Mouse (Mus musculus) heart, postnatal 4 days (tissue): ENCODE data around the gene Rnpep. TPM values are rescaled to one million over a fixed set of nuclear protein-coding genes. Genes with fewer than 3 reads are reported as not detected.
A peak's percentile ranks its signal among the peaks of the same experiment; 100 is the strongest.

ENCODE experiments used
- DNase-seq: peaks from one replicate; pipeline ENCODE4 v3.0.0; 2021
- total RNA-seq, 2 experiments: library from RNA; stranded (reverse); gene quantifications; 2 replicates each; pipeline ENCODE4 v1.2.3; 2021

The Rnpep gene
- total RNA-seq, result 10 to 100 TPM; 18.9 to 23.3 TPM

DNA sequence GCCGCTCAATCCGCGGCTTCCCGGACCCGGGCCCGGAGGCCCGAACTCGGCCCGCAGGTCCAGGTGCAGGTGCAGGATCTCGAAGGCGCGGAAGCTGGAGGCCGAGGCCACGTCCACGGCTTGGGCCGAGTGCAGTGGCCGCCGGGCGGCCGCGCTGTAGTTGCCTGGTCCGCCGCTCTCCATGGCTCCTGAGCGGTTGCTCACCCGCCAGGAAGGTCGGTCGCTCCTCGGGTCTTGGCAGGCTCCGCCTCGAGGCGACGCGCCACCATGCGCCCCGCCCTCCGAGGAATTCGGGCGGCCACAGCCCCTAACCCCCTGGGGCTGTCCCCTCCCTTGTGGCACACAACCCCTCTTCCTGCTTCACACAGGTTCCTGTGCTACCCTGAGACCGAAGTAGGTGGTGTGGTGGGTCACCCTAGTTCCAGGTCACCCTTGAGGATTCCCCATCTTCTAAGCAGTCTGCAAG lies at the start of gene Rnpep:
Gene Rnpep, minus strand, starts transcription at position 259 of the 466 bp plus-strand sequence.
- peak; percentile 78 for DNase-seq

DNA sequence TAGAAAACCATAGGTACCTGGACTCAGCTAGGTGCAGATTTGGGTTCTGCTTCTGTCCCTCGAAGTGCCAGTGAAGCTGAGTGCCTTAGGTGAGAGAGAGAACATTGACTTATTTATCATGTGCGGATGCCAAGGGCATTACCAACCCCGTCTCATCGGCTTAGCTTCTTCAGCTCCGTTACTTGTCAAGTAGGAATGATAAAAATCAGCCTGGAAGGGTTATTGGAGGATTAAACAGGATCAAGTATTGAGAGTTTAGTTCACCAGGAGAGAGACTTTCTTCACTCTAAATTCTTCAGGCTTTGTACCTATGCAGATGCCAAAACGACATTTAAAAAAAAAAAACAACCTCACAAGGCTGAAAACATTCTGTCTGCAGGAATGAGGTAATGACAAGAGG lies 46.7 kb upstream of the Rnpep start:
- no peak for DNase-seq

DNA sequence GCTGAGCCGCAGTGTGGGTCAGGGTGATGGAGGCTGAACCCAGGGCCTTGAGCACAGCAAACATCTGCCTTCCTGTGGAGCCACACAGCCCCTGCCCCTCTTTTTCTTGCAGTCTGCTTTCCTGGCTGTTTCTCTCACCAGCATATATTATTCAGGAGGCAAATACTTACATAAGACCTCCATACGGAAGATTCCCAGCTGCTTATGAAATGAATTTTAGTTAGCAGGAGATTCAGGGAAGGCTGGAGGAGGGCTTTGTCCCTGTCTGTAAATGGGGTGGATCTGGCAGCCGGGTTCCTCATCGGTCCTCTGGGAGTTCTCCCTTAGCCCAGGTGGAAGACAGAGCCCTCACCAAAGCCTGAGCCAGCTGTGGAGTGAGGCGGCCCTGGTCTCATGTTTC lies 44.5 kb upstream of the Rnpep start:
- no peak for DNase-seq

DNA sequence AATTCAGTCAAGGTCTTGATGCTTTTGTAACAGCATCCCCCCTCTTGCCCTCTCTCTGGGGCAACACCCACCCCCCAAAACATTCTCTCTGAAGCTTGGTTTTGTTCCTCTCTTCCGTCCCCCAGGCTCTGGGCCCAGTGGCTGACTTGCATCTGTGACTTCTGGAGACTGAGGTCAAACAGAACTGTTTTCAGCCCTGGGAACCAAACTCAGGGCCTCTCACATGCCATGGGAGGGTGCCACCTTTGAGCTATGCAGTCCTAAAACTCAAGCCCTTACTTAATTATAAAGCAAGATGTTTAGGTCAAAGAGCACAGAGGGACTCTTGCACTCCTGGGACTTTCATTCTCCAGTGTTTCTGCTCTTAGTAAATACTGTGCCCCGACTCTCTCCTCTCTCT lies 42.0 kb upstream of the Rnpep start:
- DNase-seq, result no peak

DNA sequence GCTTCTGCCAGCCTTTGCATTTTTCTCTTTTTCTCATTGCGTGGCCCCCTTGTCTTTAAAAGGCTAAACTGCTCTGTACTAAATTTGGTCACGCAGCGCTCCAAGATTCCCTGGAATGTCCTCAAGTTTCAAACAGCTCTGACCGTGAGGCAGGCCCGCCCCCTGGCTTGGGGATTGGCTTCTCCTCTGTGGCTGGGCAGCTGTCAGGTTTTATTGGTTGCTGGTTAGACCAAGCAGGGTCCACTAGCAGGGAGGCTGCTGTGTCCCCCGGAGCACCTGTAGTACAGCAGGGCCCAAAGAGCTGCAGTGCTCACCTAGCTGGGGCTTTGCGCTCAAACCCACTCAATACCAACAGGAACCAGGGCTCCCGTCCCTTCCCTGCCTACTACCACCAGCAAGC lies 40.7 kb upstream of the Rnpep start, which contains the start of gene Lmod1:
Gene Lmod1, plus strand, starts transcription at position 237 of the 400 bp plus-strand sequence.
- peak; percentile 61 for DNase-seq

DNA sequence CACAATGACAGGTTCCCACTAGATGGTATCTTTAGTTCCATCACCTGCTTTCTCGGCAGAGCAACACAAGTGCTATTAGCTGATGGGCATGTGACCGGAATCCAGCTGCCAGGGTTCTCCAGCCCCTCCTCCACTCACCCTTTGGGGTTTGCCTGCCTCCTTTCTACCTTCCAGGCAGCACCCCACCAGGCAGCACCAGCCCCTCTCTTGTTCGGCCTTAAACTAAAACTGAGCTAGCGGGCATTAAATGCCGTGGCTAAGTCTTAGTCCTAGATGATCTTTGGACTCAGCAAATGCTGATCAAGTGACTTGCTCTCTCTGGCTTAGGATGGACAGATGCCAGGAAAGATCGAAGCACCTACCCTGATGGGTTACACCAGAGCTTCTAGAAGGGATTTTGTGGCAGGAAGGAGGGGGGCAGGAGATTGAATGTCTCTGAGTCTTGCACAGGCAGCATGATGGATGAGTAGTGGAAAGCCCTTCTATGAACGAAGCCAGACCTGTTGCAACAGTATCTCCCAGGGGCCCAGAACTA lies 39.5 kb upstream of the Rnpep start:
- DNase-seq, result no peak

DNA sequence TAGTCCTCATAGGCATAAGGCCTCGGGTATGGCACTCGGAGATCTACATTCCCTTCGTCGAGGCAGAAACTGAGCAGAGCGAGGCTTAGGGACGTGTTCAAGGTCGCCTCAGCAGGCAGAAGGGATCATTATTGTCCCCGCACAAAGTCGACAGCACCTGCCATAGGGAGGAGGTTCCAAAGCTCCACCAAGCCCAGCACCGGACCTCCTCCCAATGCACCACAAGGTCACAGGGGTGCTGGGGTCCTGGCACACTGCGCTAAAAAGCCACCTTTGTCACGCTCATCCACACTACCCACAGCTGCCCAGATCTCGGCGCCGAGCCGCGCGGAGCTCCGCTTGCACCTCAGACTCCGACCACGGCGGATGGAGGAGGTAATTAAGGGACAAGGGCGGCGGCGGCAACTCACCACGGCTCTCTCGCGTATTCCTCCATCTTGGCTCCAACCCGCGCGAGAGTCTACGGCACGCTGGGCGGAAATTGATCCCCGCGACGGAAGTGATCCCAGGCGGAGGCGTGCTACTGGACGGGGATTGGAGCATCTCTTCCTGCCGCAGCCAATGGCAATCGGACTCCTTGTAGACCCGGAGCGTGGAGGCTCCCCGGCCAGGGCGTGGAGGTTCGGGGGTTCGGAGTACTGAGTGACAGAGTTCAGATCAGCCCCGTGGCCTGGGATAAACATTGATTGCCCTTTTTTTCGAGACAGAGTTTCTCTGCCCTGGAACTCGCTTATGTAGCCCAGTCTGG lies 29.6 kb upstream of the Rnpep start, which contains the start of gene Timm17a:
Gene Timm17a, minus strand, starts transcription at position 495 of the 748 bp plus-strand sequence.
- peak; percentile 95 for DNase-seq

DNA sequence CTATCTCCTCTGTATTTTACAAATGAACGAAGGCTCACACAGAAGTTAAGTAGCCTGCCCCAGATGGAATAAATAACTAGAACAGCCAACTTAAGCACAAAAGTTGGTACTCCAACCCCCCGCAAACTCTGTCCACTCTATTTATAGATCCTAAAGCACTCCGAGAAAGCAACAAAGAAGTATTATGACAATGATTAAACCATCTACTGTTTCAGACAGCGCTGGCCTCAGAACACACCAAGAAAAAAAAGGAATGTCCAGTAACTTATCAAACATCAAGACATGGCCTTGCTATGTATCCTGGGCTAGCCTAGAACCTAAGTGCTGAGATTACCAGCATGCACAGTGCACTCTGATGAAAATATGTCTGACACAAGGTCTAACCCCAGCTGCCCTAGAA lies 28.3 kb upstream of the Rnpep start:
- DNase-seq, result no peak

DNA sequence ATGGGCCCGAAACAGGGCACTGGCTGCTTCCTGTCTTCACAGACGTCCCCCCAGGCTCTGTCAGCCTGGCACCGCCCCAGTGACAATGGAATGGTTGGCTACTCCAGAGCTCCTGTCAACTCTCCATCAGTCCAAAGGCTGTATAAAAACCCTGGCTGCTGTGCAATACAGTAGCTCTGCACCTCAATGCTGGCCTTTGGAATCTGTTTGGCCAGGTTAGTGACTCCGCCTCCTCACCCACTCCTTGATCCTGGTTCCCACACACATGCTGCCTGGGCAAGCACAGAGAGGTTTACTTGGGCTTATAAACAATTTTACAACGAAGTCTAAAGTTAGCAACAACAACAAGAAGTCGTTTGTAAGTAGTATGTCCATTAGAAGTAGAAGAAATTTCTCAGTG lies 27.5 kb upstream of the Rnpep start:
- DNase-seq, result no peak

DNA sequence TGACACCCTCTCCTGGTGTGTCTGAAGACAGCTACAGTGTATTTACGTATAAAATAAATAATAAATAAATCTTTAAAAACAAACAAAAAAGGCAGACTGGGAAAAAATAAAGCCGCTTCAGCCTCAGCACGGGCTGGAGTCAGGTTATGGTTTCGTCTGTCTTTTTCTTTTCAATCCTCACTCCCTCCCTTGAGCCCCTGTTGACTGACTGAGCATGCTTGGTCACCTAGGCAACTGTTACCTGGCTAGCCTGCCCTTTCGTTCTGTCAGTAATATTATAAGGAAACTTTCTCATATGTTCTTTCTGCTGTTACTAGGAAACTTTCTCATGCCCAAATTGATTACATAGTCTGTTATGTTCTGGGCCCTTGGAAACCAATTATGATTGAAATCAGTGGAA lies 7.0 kb upstream of the Rnpep start:
- no peak for DNase-seq

DNA sequence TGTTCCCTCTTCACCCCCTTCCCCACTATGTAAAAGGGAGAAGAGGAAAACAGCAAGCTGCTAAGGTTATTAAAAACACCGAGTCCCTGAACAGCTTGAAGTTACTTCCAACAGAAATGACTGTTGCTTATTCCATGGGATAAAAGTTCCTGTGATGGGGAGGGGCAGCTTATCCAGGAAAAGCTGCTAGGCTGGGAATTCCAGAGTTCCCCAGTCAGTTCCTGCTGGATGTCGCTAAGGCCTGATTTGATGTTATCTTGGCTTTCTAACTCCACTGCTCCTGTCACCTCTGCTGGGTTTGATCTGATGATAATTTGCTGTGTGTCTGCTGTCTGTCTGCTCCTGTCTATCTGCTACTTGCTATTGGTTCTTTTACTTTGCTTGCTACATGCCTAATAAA lies 2.4 kb upstream of the Rnpep start:
- DNase-seq, result no peak

DNA sequence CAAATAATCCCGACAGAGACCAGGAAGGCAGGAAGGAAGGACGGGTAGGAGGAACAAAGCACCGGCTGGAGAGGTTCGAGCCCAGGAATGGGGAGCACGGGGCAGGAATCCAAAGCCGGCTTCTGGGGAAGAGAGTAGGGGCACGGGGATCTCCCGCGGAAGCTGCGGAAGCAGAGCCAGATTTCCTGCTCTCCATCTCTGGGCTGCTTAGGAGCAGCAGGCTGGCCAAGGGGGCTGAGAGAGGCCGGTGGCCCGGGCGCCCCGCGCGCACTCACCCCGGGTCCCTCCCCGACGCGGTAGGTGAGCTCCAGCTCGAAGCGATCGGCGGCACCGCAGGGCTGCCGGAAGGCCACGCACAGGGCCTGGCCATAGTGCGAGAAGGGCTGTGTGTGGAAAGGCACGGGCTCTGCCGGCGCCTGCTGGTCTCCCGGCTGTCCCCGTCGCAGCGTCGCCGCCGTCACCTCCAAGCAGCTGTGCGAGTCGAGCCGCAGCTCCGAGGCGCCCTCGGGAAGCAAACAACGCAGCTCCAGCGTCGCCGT lies 528 bp downstream of the Rnpep start:
- peak; percentile 47 for DNase-seq

DNA sequence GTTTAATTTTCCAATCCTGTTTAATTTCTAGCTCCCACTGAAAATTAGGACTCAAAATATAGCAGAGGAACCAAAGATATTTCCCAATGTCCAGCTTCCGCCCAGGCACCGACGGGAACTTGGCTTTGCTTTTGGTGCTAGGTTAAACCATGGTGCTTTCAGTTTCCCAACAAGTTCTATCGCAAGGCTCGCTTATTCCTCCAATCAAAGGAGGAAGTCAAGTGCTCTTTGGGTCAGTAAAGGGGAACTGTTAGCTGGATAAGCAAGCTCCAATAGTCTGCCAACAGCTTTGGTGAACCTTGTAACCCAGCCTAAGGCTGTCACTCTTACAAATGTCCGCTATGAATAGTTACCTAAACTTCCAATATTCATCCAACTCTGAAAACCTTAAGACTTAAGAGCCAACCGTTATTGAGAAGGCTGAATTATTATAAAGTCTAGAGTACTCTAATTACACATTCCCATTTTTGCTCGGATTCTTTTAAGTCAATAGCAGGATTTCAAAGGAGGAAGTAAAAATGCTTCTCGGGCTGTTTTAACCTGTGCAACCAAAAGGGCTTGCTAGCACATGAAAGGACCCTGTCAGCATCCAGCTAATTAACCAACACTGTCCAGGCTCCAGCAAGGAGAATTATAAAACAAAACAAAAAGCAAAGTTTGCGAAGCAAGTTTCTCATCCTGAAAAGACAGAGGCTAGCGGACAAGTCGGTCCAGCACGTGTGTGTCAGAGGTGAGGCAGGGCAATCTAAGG lies 1.2 kb downstream of the Rnpep start:
- DNase-seq, result no peak

DNA sequence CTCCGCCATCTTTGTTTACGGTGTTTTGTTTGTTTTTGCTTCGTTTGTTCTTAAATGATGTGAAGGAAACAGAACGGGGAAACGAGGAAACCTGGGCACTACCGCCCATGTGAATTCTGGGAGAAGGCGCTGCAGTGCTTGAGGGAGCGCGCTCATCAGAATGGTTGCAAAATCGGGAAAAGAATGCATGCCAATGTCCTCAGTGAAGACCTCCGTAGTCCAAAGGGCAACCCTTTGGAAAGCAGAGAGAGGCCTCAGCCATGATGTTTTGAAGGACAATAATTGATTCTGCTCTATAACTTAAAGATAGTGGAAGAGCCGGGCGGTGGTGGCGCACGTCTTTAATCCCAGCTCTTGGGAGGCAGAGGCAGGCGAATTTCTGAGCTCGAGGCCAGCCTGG lies 2.0 kb downstream of the Rnpep start:
- no peak for DNase-seq

DNA sequence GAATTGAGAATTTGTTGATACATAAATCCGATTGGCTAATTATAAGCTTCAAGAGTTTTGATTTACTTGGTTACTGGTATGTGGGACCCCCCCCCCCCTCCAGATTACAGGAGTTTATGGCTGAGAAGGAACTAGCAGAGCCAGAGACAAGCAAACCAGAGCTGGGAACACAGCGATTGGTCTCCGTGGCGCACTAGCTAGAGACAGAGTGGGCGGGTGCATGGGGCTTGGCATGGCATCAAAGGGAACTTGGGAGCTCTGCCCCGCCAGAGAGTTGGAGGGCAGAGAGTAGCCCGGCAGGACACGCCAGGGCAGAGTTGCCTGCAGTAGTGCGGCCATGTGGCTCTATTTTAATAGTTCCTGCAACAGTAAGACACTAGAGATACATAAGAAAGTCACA lies 3.2 kb downstream of the Rnpep start:
- peak; percentile 81 for DNase-seq

DNA sequence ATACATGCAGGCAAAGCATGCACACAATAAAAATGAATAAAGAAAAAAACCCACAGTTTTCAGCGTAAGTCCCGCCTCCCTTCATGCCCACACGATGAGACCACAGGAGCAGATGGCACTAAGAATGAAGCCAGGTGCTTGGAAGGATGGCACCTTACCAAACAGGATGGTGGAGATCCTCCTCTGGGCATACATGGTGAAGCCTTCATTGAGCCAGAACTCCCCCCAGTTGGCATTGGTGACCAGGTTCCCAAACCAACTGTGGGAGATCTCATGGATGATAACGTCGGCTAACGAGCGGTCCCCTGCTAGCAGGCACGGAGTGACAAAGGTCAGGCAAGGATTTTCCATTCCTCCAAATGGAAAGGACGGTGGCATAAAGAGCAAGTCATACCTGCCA lies 12.5 kb downstream of the Rnpep start:
- DNase-seq, result no peak

DNA sequence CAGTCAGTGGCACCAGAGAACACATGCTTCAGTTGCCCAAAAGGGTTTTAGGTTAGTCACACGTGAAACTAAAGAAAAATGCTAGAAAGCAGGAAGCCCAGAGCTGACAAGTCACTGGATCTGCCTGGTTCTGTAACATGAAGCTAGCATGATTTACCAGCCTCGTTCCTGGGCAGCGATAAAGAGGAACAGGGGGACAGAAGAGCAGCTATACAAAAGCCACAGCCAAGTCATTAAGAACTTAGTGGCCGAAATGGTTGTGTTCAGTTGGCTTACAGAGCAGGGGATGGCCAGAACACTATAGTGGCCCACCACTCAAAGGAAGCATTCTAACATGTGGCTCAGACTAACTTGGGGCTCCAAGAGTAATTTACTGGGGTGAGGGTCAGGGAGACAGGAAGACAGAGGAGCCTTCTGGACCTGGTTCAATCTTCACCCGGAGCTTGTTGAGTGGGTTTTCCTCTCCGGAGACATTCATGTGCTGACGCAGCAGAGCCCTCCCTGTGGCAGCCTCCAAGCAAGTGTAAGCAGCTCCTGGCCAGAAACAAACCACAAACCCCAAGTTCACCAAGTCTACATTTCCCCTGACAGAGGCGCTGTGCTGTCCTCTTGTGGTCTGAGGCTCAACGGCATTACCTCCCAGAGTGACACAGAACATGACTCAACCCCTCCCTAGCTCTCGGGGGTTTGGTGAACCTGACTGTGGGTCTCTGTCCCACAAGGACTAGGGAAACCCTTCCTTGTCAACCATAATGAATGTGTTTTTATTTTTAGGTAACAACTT lies 16.0 kb downstream of the Rnpep start:
- DNase-seq, result no peak

DNA sequence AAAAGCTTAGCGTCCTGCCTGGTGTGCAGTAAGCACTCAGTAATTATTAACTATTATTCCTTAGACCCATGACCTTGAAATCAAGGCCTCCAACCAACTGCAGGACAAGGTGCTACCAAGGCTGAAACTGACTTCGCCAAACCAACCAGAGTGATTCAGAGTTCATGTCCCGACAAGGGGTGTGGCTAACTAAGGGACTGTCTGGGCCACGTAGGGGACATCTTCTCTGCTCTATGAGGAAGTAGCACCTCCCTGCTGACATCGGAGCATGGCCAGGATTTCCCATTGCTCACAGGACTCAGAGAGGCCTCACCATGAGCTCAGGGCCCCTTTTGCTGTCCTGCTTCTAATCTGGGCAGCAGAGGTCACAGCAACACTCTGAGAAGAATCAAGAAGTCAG lies 18.1 kb downstream of the Rnpep start:
- no peak for DNase-seq

DNA sequence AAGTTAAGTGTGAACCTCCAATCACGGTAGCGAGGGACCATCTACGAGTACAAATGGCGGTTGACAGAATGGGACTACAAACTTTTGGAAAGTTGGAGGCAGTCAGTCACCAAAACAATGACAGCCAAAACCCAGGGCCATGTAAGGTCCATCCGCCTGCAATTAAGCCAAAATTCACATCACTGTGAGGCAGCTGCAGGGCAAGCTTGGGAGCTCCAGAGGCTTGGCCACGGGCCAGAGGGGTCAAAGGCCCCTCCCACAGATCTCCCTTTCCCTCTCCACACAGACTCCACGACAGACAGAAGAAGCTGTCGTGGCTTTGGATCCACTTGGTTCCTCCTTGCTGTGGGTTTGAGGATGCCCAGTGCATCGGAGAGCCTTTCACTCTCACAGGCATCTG lies 20.6 kb downstream of the Rnpep start:
- no peak for DNase-seq

DNA sequence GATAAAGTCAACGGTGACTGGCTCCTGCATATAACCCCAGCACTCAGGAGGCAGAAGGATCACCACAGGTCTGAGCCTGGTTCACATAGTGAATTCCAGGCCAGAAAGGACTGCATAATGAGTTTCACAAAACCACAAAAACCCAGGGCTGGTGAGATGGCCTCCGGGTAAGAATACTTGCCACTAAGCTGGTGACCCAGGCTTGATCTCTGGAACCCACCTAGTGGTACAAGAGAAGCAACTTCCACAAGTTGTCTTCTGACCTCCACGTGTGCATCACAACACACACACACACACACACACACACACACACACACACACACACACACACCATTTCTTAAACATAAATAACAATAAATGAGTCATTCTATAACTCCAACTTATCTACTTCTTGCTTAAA lies 21.6 kb downstream of the Rnpep start:
- DNase-seq, result no peak

DNA sequence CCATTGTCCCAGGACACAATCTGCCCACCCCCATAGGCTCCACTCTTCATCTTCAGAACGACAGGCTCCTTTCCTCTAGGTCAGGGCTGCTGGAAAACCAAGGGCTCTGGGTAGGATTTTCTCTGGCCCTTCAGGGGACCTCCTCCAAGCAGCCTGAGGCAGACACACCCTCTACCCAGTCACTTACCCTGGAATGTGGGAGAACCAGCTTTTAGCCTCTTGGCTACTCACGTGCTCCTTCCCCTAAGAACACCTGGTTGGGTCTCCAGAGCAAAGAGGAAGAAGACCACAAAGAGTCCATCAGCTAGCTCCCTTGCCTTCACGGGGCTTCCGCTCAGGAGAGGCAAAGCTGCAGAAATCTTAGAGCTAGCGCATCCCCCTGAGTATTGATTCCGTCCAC lies 23.0 kb downstream of the Rnpep start:
- no peak for DNase-seq

DNA sequence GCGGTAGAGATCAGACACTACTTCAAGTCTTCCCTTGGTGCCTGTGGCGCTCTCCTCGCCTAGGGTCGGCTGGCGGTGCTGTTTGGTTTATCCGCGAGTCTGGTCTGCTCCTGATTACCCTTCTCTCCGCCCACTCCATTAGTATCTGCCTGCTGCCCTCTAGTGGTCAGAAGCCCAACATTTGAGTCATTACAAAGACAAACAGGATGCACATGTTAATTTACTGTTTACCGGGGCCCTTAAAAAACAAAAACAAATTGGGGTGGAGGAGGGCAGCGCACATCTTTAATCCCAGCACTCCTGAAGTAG lies 24.8 kb downstream of the Rnpep start:
- peak; percentile 86 for DNase-seq
